Mouse (Mus musculus) cerebellum, postnatal 4 days (tissue): Measurements from ENCODE around the gene Ppp1r3e.

ENCODE experiments used
- DNase-seq, 2 experiments: peaks; one replicate each; pipeline ENCODE4 v3.0.0; 2022; ENCODE audit warnings: low spot score in 2 of 2, mixed read lengths in 1 of 2

The Ppp1r3e gene

GRCm38 (mm10) chr14:54883154-54884021 is 6.0 kb upstream of the Ppp1r3e start, which contains the start of the genes Bcl2l2 and Gm20521:
Gene Bcl2l2, plus strand, starts transcription at chr14:54883377.
Gene Gm20521, plus strand, starts transcription at chr14:54883441.
- DNase-seq = peak; percentile 68 to 83

DNA sequence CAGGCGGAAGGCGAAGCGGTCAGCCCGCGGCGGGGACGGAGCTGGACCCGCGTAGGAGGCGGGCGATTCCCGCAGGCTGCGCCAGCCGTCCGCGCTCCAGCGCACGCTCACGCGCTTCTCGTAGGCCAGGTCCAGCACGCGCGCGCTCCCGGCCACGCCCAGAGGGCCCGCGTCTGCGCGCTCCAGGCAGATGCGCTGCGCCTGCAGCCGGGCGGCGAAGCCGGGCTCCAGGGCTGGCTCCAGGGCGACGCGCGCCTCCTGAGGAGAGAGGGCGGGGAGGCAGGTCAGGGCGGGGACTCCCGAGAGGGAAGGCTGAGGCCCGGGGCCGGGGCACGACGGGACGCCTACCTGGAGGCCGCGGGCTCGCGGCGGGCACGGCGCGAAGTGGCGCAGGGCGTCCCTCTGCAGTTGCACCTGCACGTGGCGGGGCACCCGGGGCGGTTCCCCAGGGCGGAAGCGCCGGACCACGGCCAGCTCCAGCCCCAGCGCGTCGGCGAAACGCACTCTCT is 757 bp downstream of the Ppp1r3e start:
- peak; percentile 72 to 89 for DNase-seq

GRCm38 (mm10) chr14:54875844-54876538 is 1.4 kb downstream of the Ppp1r3e start:
- no peak for DNase-seq

GRCm38 (mm10) chr14:54874165-54874564 is 3.2 kb downstream of the Ppp1r3e start:
- no peak for DNase-seq

DNA sequence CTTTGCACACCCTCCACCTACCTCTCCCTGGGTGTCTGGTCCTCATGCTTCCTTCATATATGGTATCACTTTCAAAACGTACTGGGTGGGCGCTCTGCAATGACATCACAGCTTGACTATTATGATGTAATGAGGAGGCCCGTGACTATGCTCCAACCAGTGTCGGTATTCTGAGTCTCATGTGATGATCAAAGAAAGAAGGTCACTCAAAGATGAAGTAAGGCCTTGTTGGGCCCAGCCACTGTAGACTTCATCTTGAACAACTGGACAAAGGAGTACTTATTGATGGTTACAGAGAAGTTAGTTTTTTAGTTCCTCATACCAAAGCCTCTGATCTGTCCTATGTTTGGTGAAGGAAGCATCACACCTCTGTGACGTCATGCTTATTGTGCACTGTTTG is 6.5 kb downstream of the Ppp1r3e start, which contains the start of gene Homez:
TSS of gene Homez (minus strand) at position 101 of the 400 bp plus-strand sequence.
- DNase-seq = no peak

GRCm38 (mm10) chr14:54868026-54868425 is 9.3 kb downstream of the Ppp1r3e start:
- DNase-seq = no peak

- no peak for DNase-seq
Observed at GRCm38 (mm10) chr14:54866936-54867335, 10.4 kb downstream of the Ppp1r3e start.

DNA sequence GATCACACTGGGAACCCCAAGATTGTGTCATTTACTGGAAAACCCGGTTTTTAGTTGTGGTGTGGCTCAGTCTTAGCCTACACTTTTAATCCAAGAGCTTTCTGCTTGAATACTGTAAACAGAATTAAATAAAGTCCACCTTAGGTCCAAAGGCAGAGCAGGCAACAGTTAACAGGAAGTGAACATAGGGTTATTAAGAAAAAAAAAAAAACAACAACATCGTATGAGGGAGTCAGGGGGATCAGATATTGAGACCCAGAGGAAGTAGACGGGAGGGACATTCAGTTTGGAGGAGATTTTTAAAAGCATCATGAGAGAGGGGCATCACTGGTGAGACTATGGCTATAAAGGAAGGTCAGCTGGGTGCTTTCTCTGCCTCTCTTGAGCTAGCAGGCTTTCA is 11.1 kb downstream of the Ppp1r3e start:
- DNase-seq = no peak

GRCm38 (mm10) chr14:54865626-54866025 is 11.7 kb downstream of the Ppp1r3e start:
- no peak for DNase-seq

DNA sequence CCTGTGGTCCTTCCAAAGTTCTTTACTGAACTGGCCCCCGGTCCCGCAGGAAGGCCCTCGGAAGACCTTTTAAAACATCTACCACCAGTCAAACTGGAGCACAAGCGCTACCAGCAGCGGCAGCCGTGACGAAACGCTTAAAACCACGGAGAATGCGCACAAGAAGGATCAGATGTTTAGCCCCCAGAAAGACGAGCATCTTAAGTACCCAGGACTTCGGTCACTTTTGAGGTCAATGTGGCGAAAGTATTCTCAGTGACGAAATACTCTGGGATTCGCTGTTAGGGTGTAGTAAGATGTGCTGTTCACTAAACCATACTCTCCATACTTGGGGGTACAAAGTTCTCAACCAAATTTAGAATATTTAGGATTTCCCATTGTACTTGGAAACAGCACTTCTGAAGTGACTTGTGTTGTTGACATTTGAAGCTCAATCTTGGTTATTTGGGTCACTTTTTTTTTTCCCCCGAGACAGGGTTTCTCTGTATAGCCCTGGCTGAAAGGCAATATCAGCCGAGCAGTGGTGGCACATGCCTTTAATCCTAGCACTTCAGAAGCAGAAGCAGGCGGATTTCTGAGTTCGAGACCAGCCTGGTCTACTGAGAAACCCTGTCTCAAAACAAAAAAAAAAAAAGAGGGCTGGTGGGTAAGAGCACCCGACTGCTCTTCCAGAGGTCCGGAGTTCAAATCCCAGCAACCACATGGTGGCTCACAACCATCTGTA is 12.9 kb downstream of the Ppp1r3e start:
- DNase-seq = no peak

- peak; percentile 86 to 92 for DNase-seq
Observed at GRCm38 (mm10) chr14:54863501-54864312, 13.6 kb downstream of the Ppp1r3e start.

DNA sequence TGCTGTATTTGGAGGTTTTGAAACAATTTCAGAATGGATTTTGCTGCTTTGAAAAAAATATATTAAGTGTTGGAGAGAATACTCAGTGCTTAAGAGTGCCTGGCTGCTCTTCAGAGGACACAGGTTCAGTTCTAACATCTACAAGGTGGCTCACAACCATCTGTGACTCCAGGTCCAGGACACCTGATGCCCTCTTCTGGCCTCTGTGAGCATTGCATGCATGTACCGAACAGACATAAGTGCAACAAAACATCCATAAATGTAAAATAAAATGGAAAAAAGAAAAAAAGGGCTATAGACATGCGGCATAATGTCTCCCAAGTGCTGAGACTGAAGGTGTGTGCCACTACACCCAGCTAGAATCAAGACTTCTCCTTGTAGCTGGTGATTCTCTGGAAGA is 16.8 kb downstream of the Ppp1r3e start:
- peak; percentile 32 to 61 for DNase-seq

- DNase-seq = peak in 1 of 2 experiments; percentile 21
Observed at GRCm38 (mm10) chr14:54857891-54858290, 19.5 kb downstream of the Ppp1r3e start.

DNA sequence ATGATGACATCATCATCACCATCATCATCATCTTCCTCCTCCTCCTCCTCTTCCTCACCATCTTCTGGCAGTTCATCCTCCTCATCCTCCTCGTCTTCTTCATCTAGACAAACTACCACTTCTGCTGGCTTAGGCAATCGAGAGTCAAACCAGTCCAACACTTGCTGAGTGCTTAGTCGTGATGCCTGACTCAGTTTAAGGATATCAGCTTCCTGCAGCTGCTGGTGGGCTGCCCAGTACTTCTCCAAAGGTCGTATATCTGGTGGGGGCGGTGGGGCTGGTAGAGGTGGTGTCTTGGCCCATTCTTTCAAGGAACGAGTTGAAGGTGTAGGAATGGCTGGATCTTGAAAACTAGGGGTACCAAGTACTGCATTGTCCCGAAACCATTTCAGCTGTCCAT is 20.6 kb downstream of the Ppp1r3e start:
- DNase-seq = no peak

GRCm38 (mm10) chr14:54855726-54856125 is 21.6 kb downstream of the Ppp1r3e start:
- no peak for DNase-seq

GRCm38 (mm10) chr14:54843461-54843860 is 33.9 kb downstream of the Ppp1r3e start:
- no peak for DNase-seq

- DNase-seq = no peak
Observed at GRCm38 (mm10) chr14:54823716-54824115, 53.6 kb downstream of the Ppp1r3e start.
